Mouse (Mus musculus) kidney, postnatal 36 days (tissue): ENCODE measurements around the gene Il4.
A peak's percentile ranks its signal among the peaks of the same experiment; 100 is the strongest.

Experiments
- DNase-seq, 2 experiments: peaks; one replicate each; pipeline ENCODE4 v3.0.0; 2021 to 2022; ENCODE audit warnings: mixed read lengths in 2 of 2

Il4 gene

GRCm38 (mm10) chr11:53618619-53619198 lies at the start of gene Il4:
TSS of gene Il4 (minus strand) at chr11:53618669.
- no peak for DNase-seq

GRCm38 (mm10) chr11:53664091-53664490 lies 45.6 kb upstream of the Il4 start:
- DNase-seq = no peak

- no peak for DNase-seq
These were observed 44.6 kb upstream of the Il4 start for GRCm38 (mm10) chr11:53662794-53663674.

GRCm38 (mm10) chr11:53657828-53658227 lies 39.4 kb upstream of the Il4 start:
- DNase-seq = no peak

GRCm38 (mm10) chr11:53657381-53657780 lies 38.9 kb upstream of the Il4 start:
- no peak for DNase-seq

GRCm38 (mm10) chr11:53656558-53657202 lies 38.2 kb upstream of the Il4 start:
- no peak for DNase-seq

GRCm38 (mm10) chr11:53655043-53655442 lies 36.6 kb upstream of the Il4 start:
- no peak for DNase-seq

- DNase-seq = no peak
These were observed 34.0 kb upstream of the Il4 start for GRCm38 (mm10) chr11:53652427-53652826.

- no peak for DNase-seq
These were observed 33.0 kb upstream of the Il4 start for GRCm38 (mm10) chr11:53651441-53651840.

- no peak for DNase-seq
These were observed 25.5 kb upstream of the Il4 start for GRCm38 (mm10) chr11:53644017-53644416.

GRCm38 (mm10) chr11:53642744-53643279 lies 24.3 kb upstream of the Il4 start:
- DNase-seq = no peak

- DNase-seq = no peak
These were observed 19.4 kb upstream of the Il4 start for GRCm38 (mm10) chr11:53637803-53638260.

GRCm38 (mm10) chr11:53637046-53637802 lies 18.8 kb upstream of the Il4 start:
- DNase-seq = no peak

- DNase-seq = peak in 1 of 2 experiments; percentile 25
These were observed 17.7 kb upstream of the Il4 start for GRCm38 (mm10) chr11:53636183-53636646.

- no peak for DNase-seq
These were observed 17.2 kb upstream of the Il4 start for GRCm38 (mm10) chr11:53635590-53636182.

GRCm38 (mm10) chr11:53634556-53634955 lies 16.1 kb upstream of the Il4 start, which contains the start of gene Il13:
TSS of gene Il13 (minus strand) at chr11:53634702.
- DNase-seq = no peak

GRCm38 (mm10) chr11:53633644-53634043 lies 15.2 kb upstream of the Il4 start:
- DNase-seq = no peak

GRCm38 (mm10) chr11:53632122-53632733 lies 13.8 kb upstream of the Il4 start:
- peak in 1 of 2 experiments; percentile 34 for DNase-seq

GRCm38 (mm10) chr11:53627859-53628258 lies 9.4 kb upstream of the Il4 start:
- DNase-seq = peak; percentile 76 to 88

- DNase-seq = no peak
These were observed 8.4 kb upstream of the Il4 start for GRCm38 (mm10) chr11:53626802-53627373.

GRCm38 (mm10) chr11:53624124-53624523 lies 5.7 kb upstream of the Il4 start:
- no peak for DNase-seq
